Mouse (Mus musculus) lung, embryonic 16.5 days (tissue): ENCODE data around the gene Gigyf2. TPM values are rescaled to one million over a fixed set of nuclear protein-coding genes. Genes with fewer than 3 reads are reported as not detected.
"Not testable (repeated sequence)": the region's sequence is repeated elsewhere in the genome, so short reads cannot be mapped to it uniquely, and the experiment has no call there.

ENCODE experiments used
- ATAC-seq: fragments of 200-750 bp; cut with Nextera tagmentation; 2 replicates; pipeline ENCODE4 v1.8.0; 2017; ENCODE audit warnings: low read depth, mild to moderate bottlenecking, moderate library complexity
- H3K27ac ChIP-seq: fragments of 300-500 bp; sonication (generic); 2 replicates; pipeline ENCODE4 v1.5.1; 2014; ENCODE audit warnings: mild to moderate bottlenecking, control low read depth, low read length
- H3K27me3 ChIP-seq: fragments of 300-500 bp; sonication (generic); 2 replicates; pipeline ENCODE4 v1.6.1; 2014; ENCODE audit warnings: low read depth, low read length, mixed read lengths; ENCODE audit not compliant: control insufficient read depth, insufficient read depth
- H3K36me3 ChIP-seq: fragments of 300-500 bp; sonication (generic); 2 replicates; pipeline ENCODE4 v1.6.1; 2014; ENCODE audit warnings: low read length; ENCODE audit not compliant: control insufficient read depth, insufficient read depth
- H3K4me1 ChIP-seq: fragments of 300-500 bp; sonication (generic); replicated peaks from 2 replicates; pipeline ENCODE4 v1.6.1; 2014; ENCODE audit warnings: low read length, mixed read lengths; ENCODE audit not compliant: control insufficient read depth, insufficient read depth
- H3K4me2 ChIP-seq: fragments of 300-500 bp; sonication (generic); 2 replicates; pipeline ENCODE4 v1.6.1; 2014; ENCODE audit warnings: low read depth, low read length, control low read depth
- H3K4me3 ChIP-seq: fragments of 300-500 bp; sonication (generic); 2 replicates; pipeline ENCODE4 v1.5.1; 2014; ENCODE audit warnings: mild to moderate bottlenecking, low read length, control low read depth
- H3K9ac ChIP-seq: fragments of 300-500 bp; sonication (generic); 2 replicates; pipeline ENCODE4 v1.6.1; 2014; ENCODE audit warnings: low read length, control low read depth
- H3K9me3 ChIP-seq: fragments of 300-500 bp; sonication (generic); 2 replicates; pipeline ENCODE4 v1.6.1; 2016; ENCODE audit warnings: low read length; ENCODE audit not compliant: control insufficient read depth
- WGBS: fragments of 180-500 bp; shearing (Covaris S2); extraction: QIAGEN DNeasy Blood & Tissue Kit; methylation state at CpG from one replicate; pipeline ENCODE4 v1.1.7; 2014; 5-methylcytosine and 5-hydroxymethylcytosine counted together
- polyA plus RNA-seq: library from polyadenylated mRNA; unstranded; fragments of >200 nt; fragmentation: Nextera tagmentation; extraction: Ambion mirVana; gene quantifications from 2 replicates; pipeline ENCODE4 v1.2.1, GENCODE M21; 2015

Gigyf2 gene
- polyA plus RNA-seq, 1 experiment from 2014 or later = 47.2 TPM

DNA sequence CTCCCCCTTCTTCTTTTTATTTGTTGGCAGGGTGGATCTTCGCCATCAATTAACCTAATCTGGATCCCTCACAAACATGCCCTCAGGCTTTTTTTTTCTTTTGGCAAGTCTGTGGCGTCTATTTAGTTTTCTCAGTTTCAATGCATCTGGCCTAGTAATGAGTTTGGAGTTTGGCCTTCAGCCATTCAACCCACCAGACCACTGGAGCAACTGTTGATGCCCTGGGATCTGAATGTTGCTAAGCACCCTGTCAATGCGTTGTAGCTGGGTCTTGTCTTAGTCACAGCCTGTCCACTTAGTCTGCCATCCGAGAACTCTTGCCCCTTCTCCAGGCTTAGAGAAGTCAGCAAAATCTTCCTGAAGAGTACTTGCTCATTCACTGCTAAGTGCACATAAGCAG is 131.2 kb downstream of the Gigyf2 start:
- H3K36me3 ChIP-seq = no peaks in the 10 kb centered on the region
- no peak overlapping the region for H3K27ac ChIP-seq
- H3K9ac ChIP-seq = no peak overlapping the region
- H3K4me3 ChIP-seq = no peak overlapping the region
- no peaks in the 10 kb centered on the region for H3K9me3 ChIP-seq
- WGBS = 91% methylated on average over 4 of the region's 4 CpGs
- H3K4me1 ChIP-seq = no peaks in the 10 kb centered on the region
- no peak overlapping the region for H3K4me2 ChIP-seq
- no peaks in the 10 kb centered on the region for H3K27me3 ChIP-seq
- no peak for ATAC-seq

DNA sequence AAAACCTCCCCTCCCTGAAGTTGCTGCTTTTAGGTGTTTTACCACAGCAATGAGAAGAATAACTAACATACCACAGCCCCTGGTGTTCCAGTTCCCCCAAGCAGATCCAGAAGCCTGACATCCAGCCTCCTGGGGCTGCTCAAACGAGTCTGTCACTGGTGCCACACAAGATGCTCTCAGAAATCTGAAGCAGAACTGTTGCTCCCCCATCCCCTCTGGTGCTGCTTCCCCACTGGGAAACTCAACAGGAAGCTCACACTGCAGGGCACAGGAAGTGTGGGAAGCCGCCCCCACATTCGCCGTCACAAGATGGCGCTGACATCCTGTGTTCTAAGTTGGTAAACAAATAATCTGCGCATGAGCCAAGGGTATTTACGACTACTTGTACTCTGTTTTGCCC is 133.1 kb downstream of the Gigyf2 start:
- H3K4me2 ChIP-seq, H3K36me3 ChIP-seq, H3K4me3 ChIP-seq, H3K9ac ChIP-seq, H3K27ac ChIP-seq, H3K4me1 ChIP-seq, H3K9me3 ChIP-seq, H3K27me3 ChIP-seq, ATAC-seq: not testable (repeated sequence)
- WGBS = 84% methylated on average over 5 of the region's 7 CpGs

- no peak overlapping the region for H3K27ac ChIP-seq
- H3K9me3 ChIP-seq = no peaks in the 10 kb centered on the region
- no peak overlapping the region for H3K4me2 ChIP-seq
- no peaks in the 10 kb centered on the region for H3K4me1 ChIP-seq
- ATAC-seq = no peak
- H3K27me3 ChIP-seq = no peaks in the 10 kb centered on the region
- H3K36me3 ChIP-seq = no peaks in the 10 kb centered on the region
- 65% methylated on average over 9 of the region's 9 CpGs for WGBS
- H3K4me3 ChIP-seq = no peak overlapping the region
- H3K9ac ChIP-seq = no peak overlapping the region
Measured at GRCm38 (mm10) chr1:87467469-87467868, 140.7 kb downstream of the Gigyf2 start.

- no peak for ATAC-seq
- WGBS = 60% methylated on average over 6 of the region's 6 CpGs
- Histone ChIP-seq H3K27me3 (no peaks in the 10 kb centered on the region), H3K4me2 (no peak overlapping the region), H3K36me3 (no peaks in the 10 kb centered on the region), H3K9me3 (no peaks in the 10 kb centered on the region), H3K4me3 (no peak overlapping the region), H3K9ac (no peak overlapping the region), H3K4me1 (no peaks in the 10 kb centered on the region), H3K27ac (no peak overlapping the region)
Measured at GRCm38 (mm10) chr1:87468321-87468720, 141.5 kb downstream of the Gigyf2 start.

GRCm38 (mm10) chr1:87469971-87470370 is 143.2 kb downstream of the Gigyf2 start, which contains the start of gene Snorc:
TSS of gene Snorc (plus strand) at chr1:87470271.
- H3K27ac ChIP-seq, H3K4me2 ChIP-seq, ATAC-seq, H3K9me3 ChIP-seq, H3K27me3 ChIP-seq, H3K4me1 ChIP-seq, H3K36me3 ChIP-seq, H3K4me3 ChIP-seq, H3K9ac ChIP-seq: not testable (repeated sequence)
- 34% methylated on average over 9 of the region's 10 CpGs for WGBS

DNA sequence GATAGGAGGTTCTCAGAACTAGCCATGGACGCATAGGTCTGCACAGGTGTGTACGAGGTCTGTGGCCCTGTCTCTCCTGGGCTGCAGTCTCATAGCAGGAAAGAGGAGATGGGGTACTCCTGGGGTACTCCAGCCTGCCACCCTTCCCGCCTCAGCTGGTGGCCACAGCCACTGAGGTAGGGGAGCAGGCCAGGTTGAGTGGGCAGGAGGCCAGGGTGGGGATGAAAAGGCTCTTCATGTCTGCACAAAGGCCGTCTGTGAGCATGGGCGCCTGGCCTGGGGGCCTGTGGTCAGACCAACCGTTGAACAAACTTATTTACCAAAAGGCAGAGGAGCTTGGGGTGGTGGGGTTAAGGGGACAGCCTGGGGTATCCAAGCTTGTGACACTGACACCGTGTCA is 145.1 kb downstream of the Gigyf2 start:
- no peak overlapping the region for H3K4me3 ChIP-seq
- H3K36me3 ChIP-seq = no peaks in the 10 kb centered on the region
- H3K4me2 ChIP-seq = no peak overlapping the region
- no peak for ATAC-seq
- no peaks in the 10 kb centered on the region; the same call in 1 of the 2 replicates for H3K4me1 ChIP-seq
- WGBS = 61% methylated on average over 7 of the region's 7 CpGs
- peaks cover 21% of the 10 kb centered on the region for H3K27me3 ChIP-seq
- no peak overlapping the region for H3K9ac ChIP-seq
- no peaks in the 10 kb centered on the region for H3K9me3 ChIP-seq
- no peak overlapping the region for H3K27ac ChIP-seq

DNA sequence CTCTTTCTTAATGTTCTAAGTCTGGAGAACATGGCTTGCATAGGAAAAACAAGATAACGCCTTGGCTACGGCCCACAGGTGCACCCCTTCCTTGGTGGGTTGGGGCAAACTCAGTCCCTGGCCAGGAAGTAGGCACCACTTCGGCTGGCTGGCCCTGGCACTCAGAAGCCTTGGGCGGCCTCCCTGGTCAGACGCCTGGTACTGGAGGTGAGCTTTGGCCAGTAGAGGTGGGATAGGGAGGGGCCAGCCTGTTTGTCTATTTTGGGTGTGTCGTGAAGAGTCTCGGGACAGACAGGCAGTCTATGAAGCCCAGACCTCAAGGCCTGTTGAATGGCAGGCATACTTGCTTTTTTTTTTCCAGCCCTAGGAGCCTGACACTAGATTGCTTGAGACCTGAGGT is 145.8 kb downstream of the Gigyf2 start:
- 79% methylated on average over 7 of the region's 7 CpGs for WGBS
- no peaks in the 10 kb centered on the region for H3K9me3 ChIP-seq
- ATAC-seq = no peak
- peaks cover 21% of the 10 kb centered on the region for H3K27me3 ChIP-seq
- no peaks in the 10 kb centered on the region for H3K36me3 ChIP-seq
- no peak overlapping the region for H3K9ac ChIP-seq
- no peak overlapping the region for H3K4me2 ChIP-seq
- H3K4me1 ChIP-seq = no peaks in the 10 kb centered on the region; the same call in 1 of the 2 replicates
- no peak overlapping the region for H3K27ac ChIP-seq
- H3K4me3 ChIP-seq = no peak overlapping the region

GRCm38 (mm10) chr1:87475076-87475895 is 148.5 kb downstream of the Gigyf2 start:
- Histone ChIP-seq H3K4me2 (peak overlapping the region; percentile 55), H3K4me3 (peak overlapping the region; percentile 27), H3K9ac (0 out of 2 replicates have a peak overlapping the region, but pooled peaks have one; percentile 32), H3K9me3 (no peaks in the 10 kb centered on the region), H3K27ac (no peak overlapping the region), H3K36me3 (no peaks in the 10 kb centered on the region), H3K4me1 (no peaks in the 10 kb centered on the region; the same call in 1 of the 2 replicates), H3K27me3 (peaks cover 21% of the 10 kb centered on the region)
- peak; percentile 37; the same call in 1 of the 2 replicates for ATAC-seq
- 5% methylated on average over 40 of the region's 42 CpGs for WGBS

DNA sequence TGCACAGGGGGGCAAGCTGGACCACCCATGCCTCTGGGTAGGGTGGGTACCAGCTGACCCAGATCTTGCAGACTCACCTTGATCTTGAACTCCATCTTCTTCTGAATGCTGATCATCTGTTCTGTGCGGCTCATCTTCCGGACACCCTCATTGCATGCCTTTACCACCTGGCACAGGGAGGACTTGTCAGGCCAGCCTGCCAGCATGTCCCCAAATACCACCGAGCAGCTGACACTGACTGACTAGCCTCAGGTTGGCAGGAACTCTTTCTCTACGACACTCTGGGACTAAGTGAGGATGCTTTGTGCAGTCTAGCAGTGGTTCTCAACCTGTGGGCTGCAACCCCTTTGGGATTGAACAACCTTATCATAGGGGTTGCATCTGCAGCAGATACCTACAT is 155.7 kb downstream of the Gigyf2 start:
- H3K36me3 ChIP-seq = no peaks in the 10 kb centered on the region
- H3K4me1 ChIP-seq = no peaks in the 10 kb centered on the region
- ATAC-seq = no peak
- 81% methylated on average over 4 of the region's 4 CpGs for WGBS
- no peaks in the 10 kb centered on the region for H3K9me3 ChIP-seq
- H3K27ac ChIP-seq = no peak overlapping the region
- no peak overlapping the region for H3K4me2 ChIP-seq
- no peak overlapping the region for H3K9ac ChIP-seq
- no peaks in the 10 kb centered on the region for H3K27me3 ChIP-seq
- no peak overlapping the region for H3K4me3 ChIP-seq
